Mouse (Mus musculus): Measurements from ENCODE around the gene Spry2. TPM values are rescaled to one million over a fixed set of nuclear protein-coding genes. Genes with fewer than 3 reads are reported as not detected.

Gene Spry2
- total RNA-seq, 2 experiments from 2014 or later = 41.7 to 44.5 TPM

DNA sequence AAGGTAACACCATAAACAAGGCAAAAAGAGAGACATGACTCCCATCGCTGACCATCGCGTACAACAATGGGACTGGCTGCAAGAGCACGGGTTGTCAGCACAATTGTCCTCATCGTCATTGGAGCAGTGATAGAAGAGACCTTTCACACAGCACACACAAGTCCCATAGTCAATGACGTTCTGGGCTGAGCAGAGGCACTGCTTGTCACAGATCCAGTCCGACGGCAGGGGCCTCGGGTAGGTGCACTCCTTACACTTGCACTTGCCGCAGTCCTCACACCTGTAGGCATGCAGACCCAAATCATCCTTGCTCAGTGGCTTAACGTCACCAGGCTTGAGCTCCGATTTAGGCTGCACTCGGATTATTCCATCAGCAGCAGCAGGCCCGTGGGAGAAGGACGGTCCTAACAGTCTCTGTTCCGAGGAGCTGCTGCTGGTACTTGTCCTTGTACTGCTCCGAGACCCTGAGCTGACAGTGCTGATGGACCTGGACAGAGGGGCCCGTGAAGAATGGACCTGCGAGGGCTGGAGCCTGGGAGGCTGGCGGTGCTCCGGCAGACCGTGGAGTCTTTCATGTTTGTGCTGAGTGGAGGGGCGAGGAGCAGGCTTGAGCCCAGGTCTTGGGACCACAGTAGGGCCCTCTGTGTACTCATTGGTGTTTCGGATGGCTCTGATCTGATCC lies 3.5 kb downstream of the Spry2 start:
- peak; percentile 26 for DNase-seq

DNA sequence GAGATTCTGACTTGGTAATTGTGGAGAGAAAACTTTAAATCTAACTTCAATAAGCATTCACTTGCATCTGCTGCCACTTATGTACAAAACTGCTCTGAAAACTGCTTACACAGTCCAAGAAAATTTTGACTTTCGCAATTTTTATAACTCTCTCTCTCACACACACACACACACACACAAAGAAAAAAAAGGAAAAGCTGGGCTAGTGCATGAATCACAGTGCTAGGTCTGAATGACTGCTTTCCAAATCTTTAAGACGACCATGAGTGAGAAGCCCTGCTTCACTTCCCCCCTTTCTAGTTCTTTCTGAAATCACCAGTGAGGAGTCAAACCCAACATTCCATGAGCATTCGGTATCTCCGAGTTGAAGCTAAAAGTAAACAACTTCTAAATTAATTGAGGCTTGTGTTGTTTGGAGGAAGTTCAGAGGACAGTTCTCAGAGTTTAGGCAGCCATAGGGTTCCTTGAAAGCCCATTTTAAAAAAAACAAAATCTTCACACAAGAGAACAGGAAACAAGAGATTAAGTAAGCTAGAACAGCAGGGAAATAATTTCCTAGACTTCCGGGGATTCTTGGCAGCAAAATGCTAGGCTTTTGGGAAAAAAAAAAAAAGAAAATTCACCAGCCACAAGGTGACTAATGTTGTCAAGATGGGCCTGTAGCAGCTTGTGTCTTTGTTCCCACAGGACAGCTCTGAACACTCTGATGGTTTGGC lies 5.9 kb downstream of the Spry2 start:
- DNase-seq = no peak

DNA sequence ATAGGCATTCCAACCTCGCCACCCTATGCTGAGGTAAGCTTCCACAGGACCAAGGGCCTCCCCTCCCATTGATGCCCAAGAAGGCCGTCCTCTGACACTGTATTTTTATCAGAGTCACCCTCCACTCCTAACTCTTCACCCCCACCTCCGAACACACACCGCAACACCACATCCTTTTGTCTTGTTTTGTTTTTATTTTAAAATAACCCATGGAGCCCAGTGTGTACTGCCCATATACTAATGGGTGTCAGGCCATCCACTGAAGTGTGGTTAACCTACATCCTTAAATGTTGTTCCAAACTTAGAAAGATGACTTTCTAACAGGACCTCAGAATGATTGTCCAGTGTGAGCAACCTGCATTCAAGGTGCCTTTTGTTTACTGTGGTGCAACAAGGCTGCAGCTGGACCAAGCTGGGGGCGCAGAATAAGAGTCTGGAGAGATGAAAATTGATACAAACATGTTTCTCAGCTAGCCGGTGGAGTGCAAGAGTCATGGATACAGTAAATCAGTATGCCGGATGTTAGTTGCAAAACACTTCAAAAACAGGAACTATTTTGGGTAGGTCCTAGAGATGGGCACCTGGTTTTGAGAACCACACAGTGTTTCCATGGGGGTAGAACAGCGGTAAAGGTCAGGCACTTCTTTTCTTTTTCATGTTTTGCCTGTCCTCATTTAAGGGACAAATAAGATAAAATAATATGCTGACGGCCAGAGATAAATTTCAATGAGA lies 9.8 kb downstream of the Spry2 start:
- DNase-seq = no peak

DNA sequence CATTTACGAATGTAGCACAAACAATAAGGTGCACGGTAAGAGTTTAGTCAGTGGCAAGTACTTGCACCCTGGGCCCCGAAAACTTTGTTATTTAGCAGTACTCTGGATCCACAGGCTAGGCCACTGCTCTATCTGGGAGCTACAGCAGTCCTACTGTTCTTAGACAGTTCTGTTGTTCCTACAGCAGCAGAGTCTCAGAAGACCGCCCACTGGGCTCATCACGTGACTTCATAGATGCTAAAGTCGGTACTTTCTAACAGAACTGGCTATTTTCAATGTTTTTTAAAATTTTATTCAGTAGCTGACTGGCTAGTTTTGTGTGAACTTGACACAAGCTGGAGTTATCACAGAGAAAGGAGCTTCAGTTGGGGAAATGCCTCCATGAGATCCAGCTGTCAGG lies 11.4 kb downstream of the Spry2 start:
- DNase-seq = no peak

DNA sequence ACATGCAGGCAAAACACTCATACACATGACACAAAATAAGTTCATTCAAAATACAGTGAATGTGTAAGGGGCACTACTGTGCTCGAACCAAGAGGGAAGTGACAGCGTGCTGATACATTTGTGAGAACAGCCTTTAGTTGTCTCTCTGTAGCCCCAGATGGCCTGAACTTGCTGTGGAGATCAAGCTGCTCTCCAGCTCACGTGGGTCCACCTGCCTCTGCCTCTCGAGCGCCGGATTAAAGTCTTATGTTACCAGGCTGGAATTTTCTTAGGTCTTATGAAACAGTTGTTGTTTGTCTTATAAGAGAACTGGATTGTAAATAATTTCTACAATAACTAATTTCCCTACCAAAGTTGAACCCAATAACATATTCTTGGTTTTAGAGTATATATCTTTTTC lies 13.4 kb downstream of the Spry2 start:
- no peak for DNase-seq

GRCm38 (mm10) chr14:105878359-105878758 lies 18.3 kb downstream of the Spry2 start:
- no peak for DNase-seq

GRCm38 (mm10) chr14:105876375-105876774 lies 20.2 kb downstream of the Spry2 start:
- no peak for DNase-seq

- peak; percentile 14 for DNase-seq
Measured at GRCm38 (mm10) chr14:105870370-105870936, 26.2 kb downstream of the Spry2 start.

DNA sequence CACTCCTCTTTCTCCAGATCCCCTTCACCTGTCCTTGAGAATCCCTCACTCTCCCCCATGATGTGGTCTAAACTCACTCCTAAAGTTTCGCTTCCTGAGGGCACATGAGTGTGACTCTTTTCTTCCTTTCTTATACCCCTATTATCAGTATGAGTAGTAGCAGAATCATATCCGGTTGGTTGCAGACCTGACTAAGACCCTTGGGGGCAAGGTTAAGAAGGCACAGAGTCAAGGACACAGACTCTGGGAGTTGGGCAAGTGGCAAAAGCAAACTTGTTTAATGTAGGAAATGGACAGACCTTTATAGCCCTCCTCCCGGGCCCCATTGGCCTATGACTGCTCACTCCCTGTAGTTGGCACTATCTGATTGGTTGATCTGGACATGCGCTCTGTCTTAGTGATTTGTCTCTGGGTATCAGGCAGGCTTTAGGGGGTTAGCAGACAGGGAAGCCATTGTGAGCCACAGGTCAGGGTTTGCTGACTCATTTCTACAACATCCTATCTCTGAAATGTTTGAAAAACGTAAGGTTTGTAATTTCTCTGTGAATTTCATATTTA lies 31.2 kb downstream of the Spry2 start:
- DNase-seq = no peak

DNA sequence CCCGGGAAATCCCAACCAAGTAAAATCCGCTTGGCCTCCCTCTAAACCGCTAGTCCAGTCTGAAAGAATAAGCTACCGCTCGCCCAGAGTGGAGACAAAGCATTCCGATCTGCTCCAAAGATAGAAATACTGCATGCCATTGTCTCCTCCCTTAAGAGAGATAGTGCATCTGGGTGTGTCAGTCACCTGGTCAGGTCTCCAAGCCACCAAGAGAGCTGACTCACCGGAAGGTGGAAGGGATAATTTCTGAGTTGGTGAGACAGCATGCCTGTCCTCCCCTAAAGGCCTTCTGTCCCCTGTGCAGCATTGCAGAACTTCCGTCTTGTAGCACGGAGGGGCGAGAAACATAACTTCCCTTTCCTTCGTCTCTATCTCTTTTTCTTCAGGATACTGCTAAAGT lies 34.4 kb downstream of the Spry2 start:
- no peak for DNase-seq

DNA sequence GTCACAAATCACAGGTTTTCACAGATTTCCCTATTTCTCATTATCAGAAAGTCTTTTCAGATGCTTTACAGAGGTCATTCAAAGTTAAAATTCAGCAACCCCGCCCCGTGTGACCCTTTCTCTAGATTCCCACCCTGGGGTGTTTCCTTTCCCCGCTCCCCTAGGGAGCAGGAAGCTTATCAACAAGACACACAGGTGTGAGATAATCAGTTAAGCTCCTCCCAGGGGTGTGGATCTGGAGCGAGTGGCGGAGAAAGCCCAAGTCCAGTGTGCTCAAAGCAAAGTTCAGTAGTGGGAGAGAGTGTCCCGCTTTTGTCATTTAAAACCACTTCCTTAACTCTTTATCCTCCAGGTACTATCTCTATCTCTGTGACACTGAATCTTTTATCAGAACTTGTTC lies 35.7 kb downstream of the Spry2 start:
- no peak for DNase-seq

DNA sequence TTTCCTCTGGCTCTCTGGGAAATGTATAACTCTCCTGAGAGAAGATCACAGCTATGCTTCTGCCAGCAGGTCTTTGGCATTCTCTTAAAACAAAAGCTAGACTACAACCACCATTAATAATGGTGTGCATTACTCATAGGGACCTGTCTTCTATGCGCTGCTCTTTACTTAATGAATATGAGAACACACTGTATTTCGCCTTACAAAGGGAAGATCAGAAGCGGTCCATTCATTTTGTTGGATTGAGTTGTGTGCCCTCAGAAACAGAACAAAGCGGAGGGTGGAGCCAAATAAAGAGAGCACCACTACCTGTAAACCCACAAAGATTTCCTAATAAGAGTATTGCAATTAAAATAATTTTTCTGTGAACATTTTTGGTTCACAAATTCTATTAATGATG lies 36.3 kb downstream of the Spry2 start:
- no peak for DNase-seq

DNA sequence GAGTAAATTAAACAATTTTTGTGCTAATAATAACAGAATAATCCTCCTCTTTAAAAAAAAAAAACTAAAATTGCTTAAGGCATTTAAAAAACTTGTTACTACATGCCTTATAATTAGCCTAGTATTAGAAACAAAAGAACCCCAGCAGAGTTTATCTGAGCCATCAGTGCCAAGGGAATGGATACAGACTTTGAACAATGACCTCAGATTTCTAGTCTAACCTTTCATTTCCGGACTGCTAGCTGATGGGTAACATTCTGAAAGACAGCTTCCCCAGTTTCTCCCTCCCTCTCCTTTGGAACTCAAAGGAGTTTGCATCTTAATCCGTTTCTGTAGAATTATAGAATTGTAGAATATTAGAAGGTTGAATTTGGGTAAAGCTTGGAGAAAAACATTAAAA lies 36.7 kb downstream of the Spry2 start:
- DNase-seq = no peak

DNA sequence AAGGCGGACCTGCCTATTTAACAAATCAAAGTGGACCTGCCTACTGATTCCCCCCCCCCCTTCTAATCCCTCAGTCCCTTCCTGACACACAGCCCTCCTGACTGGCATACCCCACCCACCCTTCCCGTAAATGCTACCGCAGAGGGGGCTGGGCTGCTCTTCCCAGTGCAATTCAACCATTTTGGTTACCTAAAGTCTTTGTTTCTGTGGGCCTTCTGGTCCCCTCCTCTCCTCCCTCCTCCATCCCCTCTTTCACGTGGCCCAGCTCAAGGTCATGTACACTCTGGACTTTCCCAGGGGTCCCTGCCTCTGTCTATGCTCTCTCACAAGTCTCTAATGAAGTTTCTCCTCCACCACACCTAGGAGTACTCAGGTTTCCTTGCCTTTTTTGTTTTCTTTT lies 37.3 kb downstream of the Spry2 start:
- no peak for DNase-seq

DNA sequence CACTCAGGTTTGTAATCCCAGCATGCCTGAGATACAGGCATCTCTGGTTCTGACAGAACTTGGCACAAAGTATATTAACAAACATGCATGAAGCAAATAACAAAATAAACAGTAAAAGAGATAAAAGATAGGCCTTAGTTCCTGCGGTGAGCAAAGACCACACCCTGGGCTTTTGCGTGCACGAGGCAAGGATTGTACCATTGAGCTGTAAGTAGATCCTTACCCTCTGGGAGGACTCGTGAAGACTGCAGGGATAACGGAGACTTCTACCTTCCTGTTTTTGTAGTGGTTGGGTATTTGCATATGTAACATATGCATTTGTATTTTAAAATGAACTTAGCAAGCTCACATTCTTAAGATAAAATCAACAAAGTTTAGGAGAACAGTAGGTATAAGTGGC lies 37.7 kb downstream of the Spry2 start:
- DNase-seq = no peak

GRCm38 (mm10) chr14:105851359-105852067 lies 45.1 kb downstream of the Spry2 start:
- DNase-seq = no peak

Other genes with a start within 250 kb of the Spry2 start
- not detected for gene Trim52, start 209.4 kb upstream of the Spry2 start, total RNA-seq (2021)